Mouse (Mus musculus): ENCODE results near the gene Crabp2. TPM values are rescaled to one million over a fixed set of nuclear protein-coding genes. Genes with fewer than 3 reads are reported as not detected.
A peak's percentile ranks its signal among the peaks of the same experiment; 100 is the strongest.

Gene Crabp2
- polyA plus RNA-seq, 1 experiment from 2014 or later: 10.3 TPM

DNA sequence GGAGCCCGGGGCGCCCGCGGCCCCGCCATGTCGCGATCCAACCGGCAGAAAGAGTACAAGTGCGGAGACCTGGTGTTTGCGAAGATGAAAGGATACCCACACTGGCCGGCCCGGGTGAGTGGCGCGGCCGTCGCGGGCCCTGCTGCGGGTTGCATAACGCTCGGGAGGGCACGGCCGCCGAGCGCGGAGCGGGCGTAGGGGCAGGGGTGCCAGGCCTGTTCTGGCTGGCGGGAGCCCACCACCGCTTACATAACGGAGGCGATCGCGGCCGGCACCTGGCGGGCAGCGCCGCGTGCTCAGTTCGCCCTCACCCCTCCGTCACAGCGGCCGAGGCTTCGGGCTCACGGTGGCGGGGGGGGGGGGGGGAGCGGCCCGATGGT, 41.9 kb upstream of the Crabp2 start:
- Histone ChIP-seq H3K4me2 (peak overlapping the region; percentile 99), H3K27ac (ENCODE audit: low read depth) (peak overlapping the region; percentile 99), H3K36me3 (ENCODE audit: insufficient read depth) (0 out of 2 replicates have a peak, but pooled peaks cover under 1% of the 10 kb centered on the region), H3K9ac (peak overlapping the region; percentile 99), H3K9me3 (ENCODE audit: low read depth, low read length) (no peaks in the 10 kb centered on the region), H3K27me3 (ENCODE audit: insufficient read depth, low read length) (no peaks in the 10 kb centered on the region), H3K4me3 (ENCODE audit: low read depth, low read length) (peak overlapping the region; percentile 97), H3K4me1 (ENCODE audit: insufficient read depth) (peaks cover 35% of the 10 kb centered on the region)
- under 1% methylated on average over 45 of the region's 47 CpGs for WGBS
- peak; percentile 46 for DNase-seq
- ATAC-seq (ENCODE audit: insufficient read depth): peak; percentile 19
- TF ChIP-seq CTCF (IDR thresholded peaks at IDR 0.05; ENCODE audit: low read depth): no peak

DNA sequence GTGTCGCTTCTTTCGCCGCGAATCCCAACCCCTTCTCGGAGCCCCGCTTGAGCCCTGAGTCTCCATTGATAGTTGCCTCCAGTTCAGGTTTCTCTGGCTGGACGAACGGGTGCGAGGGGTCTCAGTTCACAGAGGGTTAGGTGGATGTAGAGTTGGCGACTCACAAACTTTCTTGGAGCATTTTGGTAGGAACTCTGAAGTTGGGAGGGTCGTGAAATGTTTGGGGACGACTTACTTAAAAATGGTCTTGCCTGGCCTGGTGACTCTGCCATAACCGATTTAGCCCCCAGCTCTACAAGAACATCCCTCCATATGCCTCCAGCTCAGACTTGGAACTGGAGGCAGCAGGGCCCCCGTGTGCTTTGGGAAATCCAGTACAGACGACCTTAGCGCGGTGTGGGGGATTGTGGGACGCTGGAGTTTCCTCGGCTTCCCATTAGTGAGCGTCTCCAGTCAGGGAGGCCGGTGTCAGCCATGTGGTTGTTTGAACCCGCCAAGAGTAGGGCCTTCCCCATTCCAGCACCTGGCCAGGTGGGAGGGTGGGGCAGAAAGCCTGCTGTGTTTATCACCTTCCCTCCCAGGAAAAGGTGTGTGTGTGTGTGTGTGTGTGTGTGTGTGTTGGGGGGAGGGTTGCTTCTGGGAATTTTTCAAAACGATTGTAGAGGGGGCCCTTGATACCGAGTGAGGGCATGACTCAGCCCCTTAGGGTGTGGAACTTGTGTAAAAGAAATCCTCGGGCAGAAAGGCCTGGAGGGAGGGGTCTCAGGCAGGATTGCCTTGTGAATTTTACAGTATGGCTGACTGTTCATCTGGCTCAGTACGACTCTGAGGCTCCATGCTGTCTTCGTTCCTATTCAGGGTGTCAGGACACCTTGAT, 41.2 kb upstream of the Crabp2 start:
- no peaks in the 10 kb centered on the region for H3K27me3 ChIP-seq (ENCODE audit: insufficient read depth, low read length)
- peak overlapping the region; percentile 99 for H3K9ac ChIP-seq
- H3K4me2 ChIP-seq: peak overlapping the region; percentile 99
- no peaks in the 10 kb centered on the region for H3K9me3 ChIP-seq (ENCODE audit: low read depth, low read length)
- peak overlapping the region; percentile 97 for H3K4me3 ChIP-seq (ENCODE audit: low read depth, low read length)
- DNase-seq (peak; percentile 64), ATAC-seq (ENCODE audit: insufficient read depth) (no peak)
- H3K36me3 ChIP-seq (ENCODE audit: insufficient read depth): 0 out of 2 replicates have a peak, but pooled peaks cover 5% of the 10 kb centered on the region
- peaks cover 37% of the 10 kb centered on the region for H3K4me1 ChIP-seq (ENCODE audit: insufficient read depth)
- no peak for TF ChIP-seq CTCF (IDR thresholded peaks at IDR 0.05; ENCODE audit: low read depth)
- H3K27ac ChIP-seq (ENCODE audit: low read depth): peak overlapping the region; percentile 99
- 0% methylated on average over 27 of the region's 27 CpGs for WGBS

DNA sequence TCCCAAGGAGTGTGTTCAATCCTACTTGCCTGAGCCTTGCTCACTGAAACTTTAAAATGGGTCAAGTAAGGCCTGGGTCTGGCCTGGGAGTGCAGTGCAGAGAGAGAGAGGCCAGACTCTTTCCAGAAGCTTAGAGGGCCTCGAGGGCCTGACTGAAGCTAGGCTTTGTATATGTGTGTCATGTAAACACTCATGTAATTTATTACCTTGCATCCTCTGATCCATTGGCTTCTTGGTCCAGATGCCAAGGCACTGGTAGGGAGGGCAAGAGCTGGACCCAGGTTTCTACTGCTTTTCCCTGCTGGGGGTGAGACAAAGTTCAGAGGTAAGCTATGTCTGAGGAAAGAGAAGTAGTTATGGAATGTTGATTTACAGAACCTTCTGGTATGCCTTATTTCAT, 40.6 kb upstream of the Crabp2 start:
- H3K36me3 ChIP-seq (ENCODE audit: insufficient read depth): peaks cover 9% of the 10 kb centered on the region
- peak overlapping the region; percentile 99 for H3K9ac ChIP-seq
- no peak for ATAC-seq (ENCODE audit: insufficient read depth)
- H3K4me2 ChIP-seq: peak overlapping the region; percentile 99
- H3K27me3 ChIP-seq (ENCODE audit: insufficient read depth, low read length): no peaks in the 10 kb centered on the region
- peaks cover 37% of the 10 kb centered on the region for H3K4me1 ChIP-seq (ENCODE audit: insufficient read depth)
- no peak for TF ChIP-seq CTCF (IDR thresholded peaks at IDR 0.05; ENCODE audit: low read depth)
- peak overlapping the region; percentile 97 for H3K4me3 ChIP-seq (ENCODE audit: low read depth, low read length)
- 0% methylated on average over 1 of the region's 1 CpGs for WGBS
- peak; percentile 33 for DNase-seq
- H3K27ac ChIP-seq (ENCODE audit: low read depth): peak overlapping the region; percentile 99
- no peaks in the 10 kb centered on the region for H3K9me3 ChIP-seq (ENCODE audit: low read depth, low read length)

DNA sequence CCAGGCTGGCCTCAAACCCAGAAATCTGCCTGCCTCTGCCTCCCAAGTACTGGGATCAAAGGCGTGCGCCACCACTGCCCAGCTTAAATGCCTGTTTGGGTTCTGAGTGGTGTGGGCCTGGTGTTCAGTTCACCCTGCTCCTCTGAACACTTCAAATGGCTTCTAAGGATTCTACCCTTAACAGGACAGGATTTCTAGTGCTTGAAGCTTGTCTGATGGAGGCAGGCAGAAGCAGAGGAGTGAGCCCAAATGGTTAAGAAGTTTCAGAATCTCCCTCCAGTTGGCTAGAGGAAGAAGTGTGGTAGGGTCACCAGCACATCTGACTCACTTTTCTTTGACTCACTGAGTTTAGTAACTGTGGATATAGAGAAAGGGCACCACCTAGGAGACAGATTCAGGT, 39.1 kb upstream of the Crabp2 start:
- Histone ChIP-seq H3K9me3 (ENCODE audit: low read depth, low read length) (no peaks in the 10 kb centered on the region), H3K36me3 (ENCODE audit: insufficient read depth) (peaks cover 24% of the 10 kb centered on the region), H3K4me1 (ENCODE audit: insufficient read depth) (peaks cover 37% of the 10 kb centered on the region), H3K27me3 (ENCODE audit: insufficient read depth, low read length) (no peaks in the 10 kb centered on the region), H3K4me2 (peak overlapping the region; percentile 99), H3K27ac (ENCODE audit: low read depth) (peak overlapping the region; percentile 67; the same call in 1 of the 2 replicates), H3K9ac (no peak overlapping the region), H3K4me3 (ENCODE audit: low read depth, low read length) (peak overlapping the region; percentile 35; the same call in 1 of the 2 replicates)
- no peak for TF ChIP-seq CTCF (IDR thresholded peaks at IDR 0.05; ENCODE audit: low read depth)
- ATAC-seq (ENCODE audit: insufficient read depth) (no peak), DNase-seq (no peak)
- 88% methylated on average over 2 of the region's 2 CpGs for WGBS

DNA sequence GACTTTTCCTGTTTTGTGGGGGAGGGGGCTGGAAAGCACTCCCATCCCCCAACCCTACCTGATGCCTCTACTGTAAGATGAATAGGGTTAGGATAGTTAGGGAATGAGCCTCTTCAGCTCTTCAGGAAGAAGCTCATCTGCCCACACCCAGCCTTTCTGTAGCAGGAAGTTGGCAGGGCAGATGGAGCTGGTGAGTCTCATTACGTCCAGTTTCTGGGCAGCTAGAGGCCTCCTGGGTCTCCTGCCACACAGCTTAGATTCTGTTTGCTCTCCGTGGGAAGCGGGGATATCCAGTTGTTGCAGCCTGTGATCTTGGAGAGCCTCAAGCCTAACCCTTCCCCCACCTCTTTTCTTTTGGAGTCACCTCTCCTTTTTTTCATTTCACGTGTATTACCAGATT, 38.6 kb upstream of the Crabp2 start:
- peak overlapping the region; percentile 35 for H3K4me3 ChIP-seq (ENCODE audit: low read depth, low read length)
- H3K4me2 ChIP-seq: peak overlapping the region; percentile 99
- H3K36me3 ChIP-seq (ENCODE audit: insufficient read depth): peaks cover 28% of the 10 kb centered on the region
- peaks cover 37% of the 10 kb centered on the region for H3K4me1 ChIP-seq (ENCODE audit: insufficient read depth)
- no peaks in the 10 kb centered on the region for H3K9me3 ChIP-seq (ENCODE audit: low read depth, low read length)
- DNase-seq: peak; percentile 34
- ATAC-seq (ENCODE audit: insufficient read depth): no peak
- H3K9ac ChIP-seq: peak overlapping the region; percentile 40
- 4% methylated on average over 4 of the region's 4 CpGs for WGBS
- H3K27ac ChIP-seq (ENCODE audit: low read depth): peak overlapping the region; percentile 67
- TF ChIP-seq CTCF (IDR thresholded peaks at IDR 0.05; ENCODE audit: low read depth): no peak
- no peaks in the 10 kb centered on the region for H3K27me3 ChIP-seq (ENCODE audit: insufficient read depth, low read length)

DNA sequence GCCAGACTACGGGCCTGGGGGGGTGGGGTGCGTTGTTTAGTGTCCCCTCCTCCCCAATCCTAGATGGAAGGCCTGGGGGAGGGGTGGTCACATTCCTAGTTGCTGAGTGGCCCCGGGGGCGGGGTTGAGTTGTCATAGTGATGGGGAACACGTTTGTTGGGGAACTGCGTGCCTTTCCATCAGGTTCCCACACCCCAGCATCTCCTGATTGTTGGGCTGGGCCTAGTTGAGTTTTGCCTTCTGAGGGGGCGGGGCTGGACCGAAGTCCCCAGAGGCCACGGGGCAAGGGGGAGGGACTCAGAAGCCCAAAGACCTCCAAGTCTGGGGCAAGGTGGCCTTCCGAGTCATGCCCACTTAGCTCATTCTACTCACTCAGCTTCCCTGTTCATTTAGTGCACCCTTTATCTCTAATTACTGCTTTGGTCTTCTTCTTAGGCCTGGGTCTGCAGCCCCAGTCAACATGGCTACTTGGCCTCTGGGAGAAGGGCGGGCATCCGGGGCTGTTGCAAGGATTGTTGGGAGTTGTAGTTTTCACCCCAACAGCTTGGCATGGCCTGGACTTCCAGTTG, 37.8 kb upstream of the Crabp2 start:
- peak overlapping the region; percentile 40 for H3K9ac ChIP-seq
- peak overlapping the region; percentile 67 for H3K27ac ChIP-seq (ENCODE audit: low read depth)
- H3K4me3 ChIP-seq (ENCODE audit: low read depth, low read length): peak overlapping the region; percentile 35
- peak; percentile 89 for DNase-seq
- H3K36me3 ChIP-seq (ENCODE audit: insufficient read depth): peaks cover 36% of the 10 kb centered on the region
- peak overlapping the region; percentile 99 for H3K4me2 ChIP-seq
- WGBS: 10% methylated on average over 12 of the region's 12 CpGs
- no peaks in the 10 kb centered on the region for H3K27me3 ChIP-seq (ENCODE audit: insufficient read depth, low read length)
- ATAC-seq (ENCODE audit: insufficient read depth): peak; percentile 12
- peaks cover 37% of the 10 kb centered on the region for H3K4me1 ChIP-seq (ENCODE audit: insufficient read depth)
- TF ChIP-seq CTCF (IDR thresholded peaks at IDR 0.05; ENCODE audit: low read depth): no peak
- no peaks in the 10 kb centered on the region for H3K9me3 ChIP-seq (ENCODE audit: low read depth, low read length)

DNA sequence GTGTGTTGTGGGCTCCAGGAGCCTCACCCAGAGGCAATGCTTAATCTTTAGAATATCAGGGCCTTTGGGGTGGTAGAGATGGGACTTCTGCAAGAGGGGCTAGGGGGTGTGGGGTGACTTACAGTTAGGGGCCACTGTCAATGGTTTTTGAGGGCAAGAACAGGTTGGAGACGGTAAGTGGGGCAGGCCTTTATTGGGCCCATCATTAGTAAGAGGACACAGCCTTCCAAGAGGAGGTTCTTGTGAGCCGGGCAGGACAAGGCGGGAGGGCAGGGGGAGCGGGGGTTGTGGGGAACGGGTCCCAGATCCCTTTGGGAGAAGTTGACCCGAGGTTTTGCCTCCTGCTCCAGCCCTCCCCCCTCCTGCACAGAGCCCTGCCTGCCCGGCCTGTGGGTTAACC, 35.0 kb upstream of the Crabp2 start:
- Histone ChIP-seq H3K4me1 (ENCODE audit: insufficient read depth) (peaks cover 29% of the 10 kb centered on the region), H3K27me3 (ENCODE audit: insufficient read depth, low read length) (no peaks in the 10 kb centered on the region), H3K36me3 (ENCODE audit: insufficient read depth) (peaks cover 58% of the 10 kb centered on the region), H3K27ac (ENCODE audit: low read depth) (no peak overlapping the region), H3K9ac (no peak overlapping the region), H3K4me2 (no peak overlapping the region), H3K4me3 (ENCODE audit: low read depth, low read length) (no peak overlapping the region), H3K9me3 (ENCODE audit: low read depth, low read length) (no peaks in the 10 kb centered on the region)
- no peak for ATAC-seq (ENCODE audit: insufficient read depth)
- 79% methylated on average over 6 of the region's 7 CpGs for WGBS
- DNase-seq: no peak
- TF ChIP-seq CTCF (IDR thresholded peaks at IDR 0.05; ENCODE audit: low read depth): no peak
